Mouse (Mus musculus) c-Kit-positive CD71-positive TER-119-negative erythroid progenitor cells, embryonic 14.5 days (primary cell): ENCODE data around the gene Tmem203.

Experiments
- DNase-seq: peaks from one replicate; pipeline ENCODE4 v3.0.0-alpha.2; 2013; ENCODE audit warnings: low read depth

Tmem203 gene

GRCm38 (mm10) chr2:25291184-25292053 lies 36.2 kb downstream of the Tmem203 start:
- DNase-seq = no peak

GRCm38 (mm10) chr2:25292054-25292544 lies 36.9 kb downstream of the Tmem203 start:
- no peak for DNase-seq

GRCm38 (mm10) chr2:25292856-25293255 lies 37.6 kb downstream of the Tmem203 start:
- DNase-seq = peak; percentile 51

- DNase-seq = no peak
Observed at GRCm38 (mm10) chr2:25293706-25294105, 38.5 kb downstream of the Tmem203 start.

GRCm38 (mm10) chr2:25297093-25297492 lies 41.9 kb downstream of the Tmem203 start:
- DNase-seq = no peak

- DNase-seq = no peak
Observed at GRCm38 (mm10) chr2:25298046-25298445, 42.8 kb downstream of the Tmem203 start.

- no peak for DNase-seq
Observed at GRCm38 (mm10) chr2:25303452-25303851, 48.2 kb downstream of the Tmem203 start.

GRCm38 (mm10) chr2:25303931-25304656 lies 48.9 kb downstream of the Tmem203 start:
- no peak for DNase-seq

- DNase-seq = no peak
Observed at GRCm38 (mm10) chr2:25304657-25305541, 49.7 kb downstream of the Tmem203 start.
